Mouse (Mus musculus): ENCODE data around the gene Src.
"Not testable (repeated sequence)": the region's sequence is repeated elsewhere in the genome, so short reads cannot be mapped to it uniquely, and the experiment has no call there.

Src gene

GRCm38 (mm10) chr2:157418206-157418605 is at the start of gene Src:
Gene Src, plus strand, starts transcription at chr2:157418444.
- no peak for DNase-seq (ENCODE audit: low spot score in 2 of 2)

- DNase-seq (ENCODE audit: low spot score in 2 of 2): no peak
Measured at GRCm38 (mm10) chr2:157371696-157372095, 46.5 kb upstream of the Src start.

- DNase-seq (ENCODE audit: low spot score in 2 of 2): no peak
Measured at GRCm38 (mm10) chr2:157373681-157374080, 44.6 kb upstream of the Src start.

DNA sequence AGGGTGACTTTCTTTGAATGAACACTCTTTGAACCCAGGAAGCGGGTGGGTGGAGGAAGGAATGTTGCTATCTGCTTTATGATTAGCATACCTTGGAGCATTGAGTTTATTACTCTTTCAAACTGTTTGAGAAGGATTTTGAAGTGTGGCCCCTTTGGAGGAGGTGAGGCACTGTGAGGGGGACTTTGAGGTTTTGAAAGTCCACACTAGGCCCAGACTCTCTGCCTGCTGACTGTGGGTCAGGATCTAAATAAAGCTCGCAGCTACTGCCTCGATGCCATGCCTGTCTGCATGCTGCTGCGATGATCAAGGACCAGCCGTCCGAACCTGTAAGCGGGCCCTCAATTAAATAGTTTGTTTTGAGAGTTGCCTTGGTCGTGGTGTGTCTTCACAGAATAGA is 43.2 kb upstream of the Src start:
- DNase-seq (ENCODE audit: low spot score in 2 of 2): no peak

GRCm38 (mm10) chr2:157375794-157376757 is 42.2 kb upstream of the Src start:
- DNase-seq (ENCODE audit: low spot score in 2 of 2): no peak

- no peak for DNase-seq (ENCODE audit: low spot score in 2 of 2)
Measured at GRCm38 (mm10) chr2:157376995-157377394, 41.2 kb upstream of the Src start.

GRCm38 (mm10) chr2:157384836-157385235 is 33.4 kb upstream of the Src start:
- no peak for DNase-seq (ENCODE audit: low spot score in 2 of 2)

- not testable (repeated sequence) for DNase-seq (ENCODE audit: low spot score in 2 of 2)
Measured at GRCm38 (mm10) chr2:157388901-157389590, 29.2 kb upstream of the Src start.

DNA sequence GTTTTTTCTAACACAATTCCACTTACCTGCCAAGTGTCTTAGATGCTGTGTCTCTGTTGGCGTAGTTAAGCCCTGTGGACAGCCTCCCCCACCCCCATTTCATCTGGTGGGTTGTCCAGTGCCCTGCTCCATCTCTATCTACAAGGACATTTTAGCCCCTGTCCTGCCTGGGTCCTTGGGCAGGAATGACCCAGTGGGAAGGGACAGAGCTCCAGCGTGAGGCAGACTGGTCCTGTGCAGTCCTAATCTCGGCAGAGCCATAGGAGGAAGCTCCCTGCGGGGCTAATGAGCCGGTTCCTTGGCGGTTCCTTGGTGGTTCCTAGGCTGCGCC is 28.7 kb upstream of the Src start:
- DNase-seq (ENCODE audit: low spot score in 2 of 2): no peak

- no peak for DNase-seq (ENCODE audit: low spot score in 2 of 2)
Measured at GRCm38 (mm10) chr2:157392331-157392730, 25.9 kb upstream of the Src start.

GRCm38 (mm10) chr2:157393549-157393948 is 24.7 kb upstream of the Src start:
- no peak for DNase-seq (ENCODE audit: low spot score in 2 of 2)

DNA sequence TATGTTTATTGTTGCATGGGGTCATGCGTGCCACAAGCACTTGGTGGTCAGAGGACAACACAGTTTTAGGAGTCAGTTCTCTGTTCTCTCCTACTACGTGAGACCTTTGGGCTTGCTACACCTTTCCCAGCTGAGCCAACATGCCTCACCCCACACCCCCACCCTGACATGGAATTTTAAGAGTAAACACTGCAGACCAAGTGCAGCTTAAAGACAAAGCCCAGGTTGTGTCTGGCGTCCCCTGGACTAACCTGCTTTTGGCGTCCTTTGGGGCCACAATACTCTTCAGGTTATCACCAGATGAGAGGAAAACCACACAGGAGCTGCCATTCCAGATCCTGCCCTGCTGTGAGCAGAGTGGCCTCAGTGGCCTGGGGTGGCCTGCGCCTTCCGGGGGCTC is 23.4 kb upstream of the Src start:
- no peak for DNase-seq (ENCODE audit: low spot score in 2 of 2)

DNA sequence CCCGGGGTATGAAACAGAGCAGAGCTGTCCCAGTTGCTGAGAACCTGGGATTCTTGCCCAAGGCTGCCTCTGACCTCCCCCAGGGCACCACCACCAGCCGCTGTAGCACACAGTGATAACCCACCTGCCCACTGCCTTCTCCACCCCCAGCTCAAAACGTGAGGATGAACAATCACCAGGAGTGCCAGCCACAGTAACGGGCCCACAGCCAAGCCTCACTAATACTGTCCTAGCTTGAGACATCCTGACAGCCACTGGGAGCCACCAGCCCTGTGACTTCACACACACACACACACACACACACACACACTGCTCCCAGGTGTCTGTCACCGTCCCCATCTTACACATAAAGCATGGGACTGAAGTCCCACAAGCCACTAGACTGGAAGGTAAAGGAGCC is 22.9 kb upstream of the Src start:
- no peak for DNase-seq (ENCODE audit: low spot score in 2 of 2)

DNA sequence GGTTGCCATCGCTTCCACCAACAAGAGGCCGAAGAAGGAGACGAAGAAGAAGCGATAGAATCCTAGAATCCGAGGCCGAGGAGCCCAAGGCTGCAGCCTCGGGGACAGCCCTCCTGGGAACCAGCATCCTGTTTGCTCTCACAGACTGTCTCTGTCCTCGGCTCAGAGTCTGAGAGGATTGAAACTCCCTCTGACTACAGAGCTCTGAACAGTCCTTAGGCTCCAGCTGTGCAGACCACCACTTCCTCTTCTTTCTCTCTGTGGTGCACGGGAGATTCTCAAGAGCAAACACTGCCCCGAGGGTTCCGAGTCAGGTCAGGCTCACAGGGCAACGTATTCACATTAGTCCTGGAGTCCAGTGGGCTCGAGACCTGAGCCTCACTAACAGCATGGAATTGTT is 22.3 kb upstream of the Src start:
- no peak for DNase-seq (ENCODE audit: low spot score in 2 of 2)

DNA sequence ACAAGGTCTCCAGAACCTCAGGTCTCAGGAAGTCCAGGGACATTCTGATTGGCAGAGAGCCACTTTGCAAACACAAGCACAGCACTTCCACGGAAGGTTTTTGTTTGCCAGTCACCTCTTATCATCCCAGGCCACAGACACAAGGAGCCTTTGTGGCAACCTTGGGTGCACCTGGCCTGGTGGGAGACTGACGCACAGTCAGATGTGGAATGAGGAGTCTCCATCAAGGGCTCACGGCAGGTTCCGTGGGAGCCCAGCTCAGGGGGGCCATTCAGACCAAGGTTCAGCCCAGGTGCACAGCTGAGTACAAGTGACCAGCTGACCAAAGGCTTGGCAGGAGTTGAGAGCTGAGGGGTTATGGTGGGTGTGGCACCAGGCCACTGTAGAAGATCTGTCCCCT is 20.9 kb upstream of the Src start:
- DNase-seq (ENCODE audit: low spot score in 2 of 2): no peak

- no peak for DNase-seq (ENCODE audit: low spot score in 2 of 2)
Measured at GRCm38 (mm10) chr2:157398539-157398938, 19.7 kb upstream of the Src start.

DNA sequence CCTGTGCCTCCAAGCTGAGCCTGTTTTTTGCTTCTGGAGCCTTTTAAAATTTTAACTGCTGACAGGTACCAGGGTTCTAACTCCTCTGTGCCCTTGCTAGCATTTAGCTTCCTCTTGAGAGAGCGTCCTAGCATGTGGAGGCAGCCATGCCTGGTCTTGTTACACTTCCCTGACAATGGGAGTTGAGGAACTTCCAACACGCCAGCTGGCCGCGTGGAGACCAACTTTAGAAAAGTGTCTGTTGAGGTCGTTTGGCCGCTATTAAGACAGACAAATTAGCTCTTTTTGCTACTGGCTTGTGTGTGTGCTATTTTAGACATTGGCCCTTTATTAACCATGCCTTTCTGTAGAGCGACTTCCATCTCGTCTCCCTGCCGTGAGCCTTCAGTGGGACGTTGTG is 18.4 kb upstream of the Src start:
- no peak for DNase-seq (ENCODE audit: low spot score in 2 of 2)

DNA sequence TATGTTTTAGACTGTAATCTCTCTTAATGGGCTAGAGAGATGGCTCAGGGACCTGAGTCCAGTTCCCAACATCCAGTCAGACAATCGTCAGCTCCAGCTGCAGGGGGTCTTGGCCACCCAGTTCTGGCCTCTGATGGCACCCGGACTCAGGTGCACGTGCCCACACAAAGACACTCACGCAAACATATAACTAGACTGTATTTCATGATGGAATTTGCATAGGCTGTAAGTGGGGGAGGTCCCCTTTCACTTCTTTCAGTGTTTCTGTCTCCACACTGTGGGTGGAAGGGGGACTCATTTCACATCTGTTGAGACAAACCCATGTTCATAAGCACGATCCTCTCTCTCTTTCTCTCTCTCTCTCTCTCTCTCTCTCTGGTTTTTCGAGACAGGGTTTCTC is 17.8 kb upstream of the Src start:
- no peak for DNase-seq (ENCODE audit: low spot score in 2 of 2)

- DNase-seq (ENCODE audit: low spot score in 2 of 2): no peak
Measured at GRCm38 (mm10) chr2:157401261-157401660, 17.0 kb upstream of the Src start.

- DNase-seq (ENCODE audit: low spot score in 2 of 2): no peak
Measured at GRCm38 (mm10) chr2:157407596-157407995, 10.6 kb upstream of the Src start.

- peak; percentile 79 to 82 for DNase-seq (ENCODE audit: low spot score in 2 of 2)
Measured at GRCm38 (mm10) chr2:157409793-157410533, 8.3 kb upstream of the Src start.

DNA sequence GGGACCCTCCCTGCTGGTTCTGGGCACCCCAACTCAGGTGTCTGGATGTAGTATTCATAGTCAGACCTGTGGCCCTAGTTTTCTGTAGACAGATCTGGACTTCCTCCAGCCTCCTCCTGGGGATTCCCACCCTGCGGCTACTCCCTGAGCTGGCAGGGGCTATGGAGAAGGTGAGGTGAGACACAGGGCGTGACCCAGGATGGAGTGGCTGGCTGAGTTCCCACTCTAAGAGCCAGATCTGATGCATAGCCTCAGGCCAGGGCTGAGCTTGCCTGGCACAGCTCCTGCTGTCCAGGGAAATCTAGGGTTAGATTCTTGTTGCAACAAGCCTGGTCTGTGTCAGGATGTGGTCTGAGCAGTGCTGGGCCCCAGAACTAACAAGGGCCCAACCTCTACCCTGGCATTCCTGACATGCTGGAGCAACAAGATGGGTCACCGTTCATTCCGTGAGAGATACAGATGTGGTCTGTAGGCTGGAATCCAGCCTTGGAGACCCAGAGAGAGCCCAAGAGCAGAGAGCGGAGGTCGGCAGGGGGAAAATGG is 7.0 kb upstream of the Src start:
- no peak for DNase-seq (ENCODE audit: low spot score in 2 of 2)

Data from frontal cortex, postnatal 36 days (tissue).